Mouse (Mus musculus): ENCODE results near the gene Skint2.

Gene Skint2

DNA sequence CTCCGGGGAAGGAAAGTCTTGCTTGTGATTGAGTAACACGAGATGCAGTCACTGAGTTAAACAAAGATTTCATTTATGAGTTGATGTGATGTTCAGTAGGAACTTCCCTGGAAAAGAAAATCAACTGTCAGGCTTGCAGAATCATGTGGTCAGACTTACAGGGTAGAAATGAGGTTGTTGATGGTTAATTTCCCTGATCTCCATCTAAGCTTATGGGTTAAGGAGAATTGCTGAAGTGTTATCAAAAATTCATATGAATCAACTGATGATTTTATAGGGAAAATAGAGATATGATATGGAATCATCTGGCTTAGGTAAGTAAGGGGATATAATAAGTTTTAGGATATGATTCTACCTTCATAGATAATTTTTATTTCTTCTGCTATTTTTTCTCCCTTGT, at the start of gene Skint2:
Gene Skint2, plus strand, starts transcription at position 301 of the 400 bp plus-strand sequence.
- no peak for DNase-seq (ENCODE audit: low spot score)

All from embryo, embryonic 10.5 days (tissue).